8 mouse cellular contexts compared by ENCODE assay signal in genomic region chr11:117967249-117968015, GRCm38 (mm10). TPM values are rescaled to one million over a fixed set of nuclear protein-coding genes. Genes with fewer than 3 reads are reported as not detected.
DNase-seq lines count a peak whose midpoint lies in the region; ATAC-seq and TF ChIP-seq lines count a peak whose summit lies in the region.

No protein-coding gene starts in this region.

- no peak for ATAC-seq in forebrain, embryonic 16.5 days
- ATAC-seq in liver, embryonic 16.5 days (ENCODE audit: low read depth): no peak
- no peak for ATAC-seq in CD4-positive, CD25-positive, alpha-beta regulatory T cell, adult 4 months

- no peaks in the 10 kb centered on the region for H3K9me3 ChIP-seq in forebrain, embryonic 16.5 days (ENCODE audit: control insufficient read depth, low read length)
- H3K9me3 ChIP-seq in liver, embryonic 16.5 days (replicated peaks; ENCODE audit: control insufficient read depth, low read length): no peaks in the 10 kb centered on the region

- peaks cover 21% of the 10 kb centered on the region for H3K79me2 ChIP-seq in liver, adult 2 months (ENCODE audit: control insufficient read depth, insufficient read depth, low read length)

- H3K27ac ChIP-seq in liver, adult 2 months (replicated peaks; ENCODE audit: insufficient read depth, low read depth, low read length): peak overlapping the region; percentile 89
- H3K27ac ChIP-seq in forebrain, embryonic 16.5 days (ENCODE audit: low read length): no peak overlapping the region
- no peak overlapping the region for H3K27ac ChIP-seq in liver, embryonic 16.5 days (ENCODE audit: low read length)

- H3K4me2 ChIP-seq in forebrain, embryonic 16.5 days (ENCODE audit: low read length): peak overlapping the region; percentile 90
- H3K4me2 ChIP-seq in liver, embryonic 16.5 days (ENCODE audit: low read depth, low read length): peak overlapping the region; percentile 81

- peaks cover 47% of the 10 kb centered on the region for H3K4me1 ChIP-seq in liver, adult 2 months (ENCODE audit: control insufficient read depth, insufficient read depth, low read length)
- peaks cover 55% of the 10 kb centered on the region for H3K4me1 ChIP-seq in forebrain, embryonic 16.5 days (replicated peaks; ENCODE audit: control insufficient read depth, insufficient read depth, low read length)
- peaks cover 49% of the 10 kb centered on the region for H3K4me1 ChIP-seq in liver, embryonic 16.5 days (ENCODE audit: control insufficient read depth, low read depth, low read length)

- H3K27me3 ChIP-seq in liver, adult 2 months (ENCODE audit: control insufficient read depth, insufficient read depth, low read length): no peaks in the 10 kb centered on the region
- no peaks in the 10 kb centered on the region for H3K27me3 ChIP-seq in forebrain, embryonic 16.5 days (replicated peaks; ENCODE audit: control insufficient read depth, insufficient read depth, low read length)
- peaks cover 58% of the 10 kb centered on the region for H3K27me3 ChIP-seq in liver, embryonic 16.5 days (ENCODE audit: control insufficient read depth, insufficient read depth, low read depth, low read length)

- no peak for TF ChIP-seq CTCF in liver, adult 2 months (IDR thresholded peaks at IDR 0.05; ENCODE audit: low read depth, low read length)

- H3K36me3 ChIP-seq in liver, adult 2 months (ENCODE audit: control insufficient read depth, insufficient read depth, low read length): no peaks in the 10 kb centered on the region; the same call in 1 of the 2 replicates
- no peaks in the 10 kb centered on the region for H3K36me3 ChIP-seq in forebrain, embryonic 16.5 days (ENCODE audit: control insufficient read depth, insufficient read depth)
- peaks cover 8% of the 10 kb centered on the region; the same call in 1 of the 2 replicates for H3K36me3 ChIP-seq in liver, embryonic 16.5 days (ENCODE audit: control insufficient read depth, insufficient read depth)

- DNase-seq in liver, adult 2 months (ENCODE audit: extremely low read depth, low read depth, low spot score): no peak
- no peak for DNase-seq in liver
- peak; percentile 66 for DNase-seq in cerebellum, adult 11-12 months
- no peak for DNase-seq in layer of hippocampus, adult 9-10 months (ENCODE audit: low spot score)
- no peak for DNase-seq in layer of hippocampus, adult 18-20 months (ENCODE audit: low spot score in 2 of 2)

- TF ChIP-seq POLR2A in liver, adult 2 months (IDR thresholded peaks at IDR 0.05; ENCODE audit: extremely low read depth, insufficient read depth, low read length): no peak

- WGBS in liver, adult 2 months: 51% methylated on average over 34 of the region's 34 CpGs
- 4% methylated on average over 34 of the region's 34 CpGs for WGBS in forebrain, embryonic 16.5 days
- WGBS in liver, embryonic 16.5 days (ENCODE audit: insufficient replicate concordance): 29% methylated on average over 34 of the region's 34 CpGs

- peak overlapping the region; percentile 95 for H3K4me3 ChIP-seq in liver, adult 2 months (ENCODE audit: insufficient read depth, low read depth, low read length)
- peak overlapping the region; percentile 79 for H3K4me3 ChIP-seq in forebrain, embryonic 16.5 days (replicated peaks; ENCODE audit: low read length)
- H3K4me3 ChIP-seq in liver, embryonic 16.5 days (ENCODE audit: low read depth, low read length): peak overlapping the region; percentile 77

- peak overlapping the region; percentile 96 for H3K9ac ChIP-seq in liver, adult 2 months (ENCODE audit: low read depth, low read length)
- H3K9ac ChIP-seq in forebrain, embryonic 16.5 days (replicated peaks; ENCODE audit: low read depth, low read length): peak overlapping the region; percentile 80
- H3K9ac ChIP-seq in liver, embryonic 16.5 days (ENCODE audit: low read depth, low read length): peak overlapping the region; percentile 82

RNA-seq across cellular contexts. Expression of gene Socs3, which starts 2.4 kb away (rescaled TPM):
- total RNA-seq in liver, adult 2 months (2014; rRNA removed): 2.0 and 2.4 TPM in 2 replicates
- 4.0 and 7.5 TPM in 2 replicates for polyA plus RNA-seq in liver, adult 2 months (2012; rRNA removed)
- 11.7 and 13.7 TPM in 2 replicates for polyA plus RNA-seq in forebrain, embryonic 16.5 days (2015; fragmentation: Nextera tagmentation; extraction: Ambion mirVana)
- polyA plus RNA-seq in liver, embryonic 16.5 days (2015; fragmentation: Nextera tagmentation; extraction: Ambion mirVana): 6.1 and 6.7 TPM in 2 replicates
- polyA plus RNA-seq in CD4-positive, CD25-positive, alpha-beta regulatory T cell, adult 4 months (2017; shearing (Covaris generic)): 10 to 100 TPM; 34.4 to 35.5 TPM
- 1 to 10 TPM; 1.0 to 1.3 TPM for total RNA-seq in layer of hippocampus, adult 18-20 months (2021)

RNA-seq across cellular contexts. Expression of gene Pgs1, which starts 18.7 kb away (rescaled TPM):
- total RNA-seq in liver, adult 2 months (2014; rRNA removed): 4.7 and 5.0 TPM in 2 replicates
- 17.8 and 22.1 TPM in 2 replicates for polyA plus RNA-seq in liver, adult 2 months (2012; rRNA removed)
- 56.9 and 58.1 TPM in 2 replicates for polyA plus RNA-seq in forebrain, embryonic 16.5 days (2015; fragmentation: Nextera tagmentation; extraction: Ambion mirVana)
- 13.5 and 13.7 TPM in 2 replicates for polyA plus RNA-seq in liver, embryonic 16.5 days (2015; fragmentation: Nextera tagmentation; extraction: Ambion mirVana)
- 10 to 100 TPM; 34.3 to 38.8 TPM for polyA plus RNA-seq in CD4-positive, CD25-positive, alpha-beta regulatory T cell, adult 4 months (2017; shearing (Covaris generic))
- total RNA-seq in layer of hippocampus, adult 18-20 months (2021): 10 to 100 TPM; 78.8 to 81.7 TPM
